14 mouse cellular contexts compared by ENCODE assay signal in genomic region chr16:50398564-50398963, GRCm38 (mm10). TPM values are rescaled to one million over a fixed set of nuclear protein-coding genes. Genes with fewer than 3 reads are reported as not detected.
DNase-seq lines count a peak whose midpoint lies in the region; ATAC-seq and TF ChIP-seq lines count a peak whose summit lies in the region.
"Had no signal": no experiment of that assay in that cellular context is flagged by ENCODE, and none has a peak within 500 bp of the region (broad histone marks: within the 10 kb centered on the region; RNA-seq: fewer than 3 reads in every experiment).

No protein-coding gene starts in this region.

- H3K4me1 ChIP-seq in forebrain, postnatal 0 days (ENCODE audit: insufficient read depth), result no peaks in the 10 kb centered on the region
- no peaks in the 10 kb centered on the region for H3K4me1 ChIP-seq in forebrain, embryonic 15.5 days
- H3K4me1 ChIP-seq in liver, adult 2 months (ENCODE audit: control insufficient read depth, insufficient read depth, low read length), result peaks cover 2% of the 10 kb centered on the region; the same call in 1 of the 2 replicates
- H3K4me1 ChIP-seq in liver, embryonic 12.5 days, result peaks cover 19% of the 10 kb centered on the region
- H3K4me1 ChIP-seq in E14TG2a.4 (replicated peaks; ENCODE audit: low read depth, low read length), result no peaks in the 10 kb centered on the region
- no peaks in the 10 kb centered on the region for H3K4me1 ChIP-seq in cerebellum, adult 2 months (ENCODE audit: control insufficient read depth, insufficient read depth, low read length)
- no peaks in the 10 kb centered on the region for H3K4me1 ChIP-seq in forebrain, embryonic 16.5 days (replicated peaks; ENCODE audit: control insufficient read depth, insufficient read depth, low read length)

- H3K79me2 ChIP-seq in liver, adult 2 months (ENCODE audit: control insufficient read depth, insufficient read depth, low read length), result no peaks in the 10 kb centered on the region

- H3K9ac ChIP-seq in forebrain, postnatal 0 days, result no peak overlapping the region
- H3K9ac ChIP-seq in forebrain, embryonic 15.5 days (replicated peaks), result no peak overlapping the region
- no peak overlapping the region for H3K9ac ChIP-seq in liver, adult 2 months (ENCODE audit: low read depth, low read length)
- H3K9ac ChIP-seq in liver, embryonic 12.5 days, result no peak overlapping the region
- H3K9ac ChIP-seq in forebrain, embryonic 16.5 days (replicated peaks; ENCODE audit: low read depth, low read length), result no peak overlapping the region

- H3K9me3 ChIP-seq in forebrain, postnatal 0 days (ENCODE audit: low read length), result no peaks in the 10 kb centered on the region
- H3K9me3 ChIP-seq in forebrain, embryonic 15.5 days, result no peaks in the 10 kb centered on the region
- no peaks in the 10 kb centered on the region for H3K9me3 ChIP-seq in liver, embryonic 12.5 days (replicated peaks)
- no peaks in the 10 kb centered on the region for H3K9me3 ChIP-seq in E14TG2a.4 (ENCODE audit: low read length)
- H3K9me3 ChIP-seq in forebrain, embryonic 16.5 days (ENCODE audit: control insufficient read depth, low read length), result no peaks in the 10 kb centered on the region

- H3K27me3 ChIP-seq in forebrain, postnatal 0 days (ENCODE audit: insufficient read depth, low read length), result no peaks in the 10 kb centered on the region
- H3K27me3 ChIP-seq in forebrain, embryonic 15.5 days, result no peaks in the 10 kb centered on the region
- H3K27me3 ChIP-seq in liver, adult 2 months (ENCODE audit: control insufficient read depth, insufficient read depth, low read length), result no peaks in the 10 kb centered on the region
- H3K27me3 ChIP-seq in liver, embryonic 12.5 days (replicated peaks), result no peaks in the 10 kb centered on the region
- no peaks in the 10 kb centered on the region for H3K27me3 ChIP-seq in E14TG2a.4 (ENCODE audit: insufficient read depth, low read length)
- no peaks in the 10 kb centered on the region for H3K27me3 ChIP-seq in cerebellum, adult 2 months (ENCODE audit: control insufficient read depth, insufficient read depth, low read length)
- no peaks in the 10 kb centered on the region for H3K27me3 ChIP-seq in forebrain, embryonic 16.5 days (replicated peaks; ENCODE audit: control insufficient read depth, insufficient read depth, low read length)

- H3K4me3 ChIP-seq in forebrain, postnatal 0 days (ENCODE audit: low read depth, low read length), result no peak overlapping the region
- H3K4me3 ChIP-seq in forebrain, embryonic 15.5 days, result no peak overlapping the region
- no peak overlapping the region for H3K4me3 ChIP-seq in liver, adult 2 months (ENCODE audit: insufficient read depth, low read depth, low read length)
- H3K4me3 ChIP-seq in liver, embryonic 12.5 days, result no peak overlapping the region
- H3K4me3 ChIP-seq in E14TG2a.4 (replicated peaks; ENCODE audit: low read length), result no peak overlapping the region
- H3K4me3 ChIP-seq in cerebellum, adult 2 months (replicated peaks; ENCODE audit: insufficient read depth, low read depth, low read length), result no peak overlapping the region
- no peak overlapping the region for H3K4me3 ChIP-seq in forebrain, embryonic 16.5 days (replicated peaks; ENCODE audit: low read length)

- no peak overlapping the region for H3K27ac ChIP-seq in forebrain, postnatal 0 days (ENCODE audit: low read depth, low read length)
- H3K27ac ChIP-seq in forebrain, embryonic 15.5 days (replicated peaks), result no peak overlapping the region
- no peak overlapping the region for H3K27ac ChIP-seq in liver, adult 2 months (replicated peaks; ENCODE audit: insufficient read depth, low read depth, low read length)
- H3K27ac ChIP-seq in liver, embryonic 12.5 days, result no peak overlapping the region
- no peak overlapping the region for H3K27ac ChIP-seq in cerebellum, adult 2 months (ENCODE audit: insufficient read depth, low read length)
- H3K27ac ChIP-seq in forebrain, embryonic 16.5 days (ENCODE audit: low read length), result no peak overlapping the region

- 0 out of 2 replicates have a peak, but pooled peaks have one; percentile 7 for TF ChIP-seq CTCF in forebrain, postnatal 0 days (IDR thresholded peaks at IDR 0.05; ENCODE audit: low read depth)
- TF ChIP-seq CTCF in liver, adult 2 months (IDR thresholded peaks at IDR 0.05; ENCODE audit: low read depth, low read length), result peak; percentile 24; the same call in 1 of the 2 replicates
- peak; percentile 83 for TF ChIP-seq CTCF in E14TG2a.4 (conservative IDR thresholded peaks at IDR 0.05; ENCODE audit: low read length)
- 0 out of 2 replicates have a peak, but pooled peaks have one; percentile 26 for TF ChIP-seq CTCF in brain, embryonic 14.5 days (IDR thresholded peaks at IDR 0.05; ENCODE audit: borderline replicate concordance, extremely low read depth, insufficient read depth, insufficient read length)
- TF ChIP-seq CTCF in cerebellum, adult 2 months (IDR thresholded peaks at IDR 0.05; ENCODE audit: borderline replicate concordance, insufficient read depth, low read depth, low read length), result no peak

- no peak for ATAC-seq in forebrain, postnatal 0 days
- ATAC-seq in forebrain, embryonic 15.5 days (replicated peaks), result no peak
- ATAC-seq in liver, embryonic 12.5 days, result no peak
- ATAC-seq in forebrain, embryonic 16.5 days, result no peak
- ATAC-seq: midbrain, embryonic 16.5 days had no signal

- H3K4me2 ChIP-seq in forebrain, postnatal 0 days (ENCODE audit: low read depth), result no peak overlapping the region
- H3K4me2 ChIP-seq in forebrain, embryonic 15.5 days (replicated peaks), result no peak overlapping the region
- H3K4me2 ChIP-seq in liver, embryonic 12.5 days, result no peak overlapping the region
- H3K4me2 ChIP-seq in forebrain, embryonic 16.5 days (ENCODE audit: low read length), result no peak overlapping the region

- TF ChIP-seq POLR2A in liver, adult 2 months (IDR thresholded peaks at IDR 0.05; ENCODE audit: extremely low read depth, insufficient read depth, low read length), result no peak
- no peak for TF ChIP-seq POLR2A in brain, embryonic 14.5 days (IDR thresholded peaks at IDR 0.05; ENCODE audit: borderline replicate concordance, extremely low read depth, insufficient read depth, insufficient read length, poor library complexity, severe bottlenecking)
- no peak for TF ChIP-seq POLR2A in cerebellum, adult 2 months (IDR thresholded peaks at IDR 0.05; ENCODE audit: borderline replicate concordance, insufficient read depth, low read length)

- 0 out of 2 replicates have a peak, but pooled peaks cover 3% of the 10 kb centered on the region for H3K36me3 ChIP-seq in forebrain, postnatal 0 days (ENCODE audit: insufficient read depth)
- no peaks in the 10 kb centered on the region for H3K36me3 ChIP-seq in forebrain, embryonic 15.5 days
- H3K36me3 ChIP-seq in liver, adult 2 months (ENCODE audit: control insufficient read depth, insufficient read depth, low read length), result no peaks in the 10 kb centered on the region
- no peaks in the 10 kb centered on the region for H3K36me3 ChIP-seq in liver, embryonic 12.5 days
- no peaks in the 10 kb centered on the region for H3K36me3 ChIP-seq in E14TG2a.4 (ENCODE audit: insufficient read depth, low read length)
- H3K36me3 ChIP-seq in forebrain, embryonic 16.5 days (ENCODE audit: control insufficient read depth, insufficient read depth), result no peaks in the 10 kb centered on the region

- 76% methylated on average over 4 of the region's 4 CpGs for WGBS in forebrain, postnatal 0 days
- 80% methylated on average over 4 of the region's 4 CpGs for WGBS in forebrain, embryonic 15.5 days
- 93% methylated on average over 4 of the region's 4 CpGs for WGBS in liver, adult 2 months
- WGBS in liver, embryonic 12.5 days (ENCODE audit: insufficient replicate concordance), result 78% methylated on average over 4 of the region's 4 CpGs
- WGBS in cerebellum, adult 2 months, result 83% methylated on average over 4 of the region's 4 CpGs
- 73% methylated on average over 4 of the region's 4 CpGs for WGBS in forebrain, embryonic 16.5 days

- no peak for DNase-seq in forebrain, postnatal 0 days
- no peak for DNase-seq in liver, adult 2 months (ENCODE audit: extremely low read depth, low read depth, low spot score)
- no peak for DNase-seq in brain, embryonic 14.5 days (ENCODE audit: low read depth)
- DNase-seq in cerebellum, adult 2 months, result no peak
- DNase-seq: cerebellum, postnatal 25 days; heart, adult 18-20 months; heart, postnatal 4 days; kidney, adult 8-10 months; lung, postnatal 36 days had no signal

RNA-seq across cellular contexts. Expression of gene Bbx, which starts 33.6 kb away (rescaled TPM):
- total RNA-seq in forebrain, postnatal 0 days (2014; rRNA removed), result 8.3 and 11.9 TPM in 2 replicates
- polyA plus RNA-seq in forebrain, postnatal 0 days (2015; fragmentation: Nextera tagmentation; extraction: Ambion mirVana), result 3.9 and 13.2 TPM in 2 replicates
- polyA plus RNA-seq in forebrain, embryonic 15.5 days (2015; fragmentation: Nextera tagmentation; extraction: Ambion mirVana), result 33.5 and 33.7 TPM in 2 replicates
- total RNA-seq in liver, adult 2 months (2014; rRNA removed), result 8.6 and 9.7 TPM in 2 replicates
- polyA plus RNA-seq in liver, adult 2 months (2012; rRNA removed), result 1.6 and 2.0 TPM in 2 replicates
- 11.7 and 12.1 TPM in 2 replicates for polyA plus RNA-seq in liver, embryonic 12.5 days (2016; fragmentation: Nextera tagmentation; extraction: Ambion mirVana)
- 8.9 and 9.4 TPM in 2 replicates for polyA plus RNA-seq in brain, embryonic 14.5 days (2012; rRNA removed)
- 11.8 and 12.0 TPM in 2 replicates for polyA plus RNA-seq in cerebellum, adult 2 months (2012; rRNA removed)
- 27.4 and 30.2 TPM in 2 replicates for polyA plus RNA-seq in forebrain, embryonic 16.5 days (2015; fragmentation: Nextera tagmentation; extraction: Ambion mirVana)
